Mouse (Mus musculus) bone marrow, adult 2 months (tissue): ENCODE results near the gene Spata20.

Experiments used
- CTCF ChIP-seq: fragments of 200-500 bp; IDR thresholded peaks from 2 replicates; pipeline ENCODE4 v1.5.1; 2011; ENCODE audit warnings: low read length, control low read depth; ENCODE audit not compliant: control insufficient read depth, insufficient read depth
- POLR2A ChIP-seq: fragments of 200-500 bp; IDR thresholded peaks from 2 replicates; pipeline ENCODE4 v1.6.1; 2011; ENCODE audit warnings: low read depth, mild to moderate bottlenecking, control low read depth, low read length, borderline replicate concordance; ENCODE audit not compliant: control insufficient read depth

- TF ChIP-seq POLR2A, result no peak
- no peak for TF ChIP-seq CTCF
These were observed 31.2 kb downstream of the Spata20 start for GRCm38 (mm10) chr11:94454756-94455155.
